Mouse (Mus musculus) ES-Bruce4 (cell line): ENCODE measurements around the gene Clec3a.

Experiments used
- CTCF ChIP-seq: IDR thresholded peaks from one replicate; pipeline ENCODE4 v1.8.1; 2011; ENCODE audit warnings: low read depth, low read length
- POLR2A ChIP-seq: IDR thresholded peaks from one replicate; pipeline ENCODE4 v1.8.1; 2011; ENCODE audit warnings: low read length; ENCODE audit not compliant: insufficient read depth

GRCm38 (mm10) chr8:114417786-114418185 is at the start of gene Clec3a:
- no peak for TF ChIP-seq CTCF
- TF ChIP-seq POLR2A = no peak
